Mouse (Mus musculus) heart, postnatal 4 days (tissue): Measurements from ENCODE around the gene 2410004B18Rik. TPM values are rescaled to one million over a fixed set of nuclear protein-coding genes. Genes with fewer than 3 reads are reported as not detected.

Source experiments
- total RNA-seq, 2 experiments: library from RNA; stranded (reverse); gene quantifications; 2 replicates each; pipeline ENCODE4 v1.2.3; 2021

2410004B18Rik gene
- total RNA-seq, 2 experiments from 2014 or later, result 24.8 to 25.5 TPM

Other genes starting within 250 kb of the 2410004B18Rik start
- 10 to 100 TPM; 15.5 to 15.9 TPM for gene Ddah1, start 179.3 kb upstream of the 2410004B18Rik start, total RNA-seq
- 10 to 100 TPM; 25.5 to 27.4 TPM for gene Bcl10, start 15.2 kb upstream of the 2410004B18Rik start, total RNA-seq
- 10 to 100 TPM; 33.2 to 35.2 TPM for gene Syde2, start 49.9 kb downstream of the 2410004B18Rik start, total RNA-seq
- gene Wdr63, start 170.1 kb downstream of the 2410004B18Rik start, total RNA-seq, result under 1 TPM; 0.14 to 0.36 TPM
- under 1 TPM; 0.09 to 0.10 TPM for gene Mcoln3, start 179.4 kb downstream of the 2410004B18Rik start, total RNA-seq
- gene Mcoln2, start 211.8 kb downstream of the 2410004B18Rik start, total RNA-seq, result under 1 TPM; 0.36 to 0.74 TPM